Mouse (Mus musculus) C2C12 (cell line): Measurements from ENCODE around the gene Iltifb. TPM values are rescaled to one million over a fixed set of nuclear protein-coding genes. Genes with fewer than 3 reads are reported as not detected.
"Not testable (repeated sequence)": the region's sequence is repeated elsewhere in the genome, so short reads cannot be mapped to it uniquely, and the experiment has no call there.

Experiments
- H3K27me3 ChIP-seq: one replicate; pipeline ENCODE4 v1.6.1; 2011; ENCODE audit not compliant: control insufficient read depth, insufficient read depth, insufficient read length
- H3K36me3 ChIP-seq: one replicate; pipeline ENCODE4 v1.6.1; 2011; ENCODE audit not compliant: control insufficient read depth, insufficient read depth
- H3K4me3 ChIP-seq: one replicate; pipeline ENCODE4 v1.5.1; 2011; ENCODE audit warnings: mild to moderate bottlenecking, control low read depth; ENCODE audit not compliant: poor library complexity, insufficient read depth, severe bottlenecking
- H3K79me2 ChIP-seq: one replicate; pipeline ENCODE4 v1.6.1; 2011; ENCODE audit not compliant: control insufficient read depth, insufficient read depth
- H3K79me3 ChIP-seq: one replicate; pipeline ENCODE4 v1.6.1; 2011; ENCODE audit warnings: low read depth, control low read depth
- H3ac ChIP-seq: one replicate; pipeline ENCODE3; 2011; ENCODE audit warnings: low read depth; ENCODE audit not compliant: control insufficient read depth, insufficient read length
- CTCF ChIP-seq: IDR thresholded peaks from one replicate; pipeline ENCODE4 v1.5.1; 2011; ENCODE audit not compliant: control insufficient read depth, insufficient read depth, insufficient read length
- USF1 ChIP-seq: IDR thresholded peaks from one replicate; pipeline ENCODE4 v1.6.1; 2011; ENCODE audit warnings: low read depth, mild to moderate bottlenecking, control low read depth, moderate library complexity
- polyA plus RNA-seq: library from polyadenylated mRNA; unstranded; fragments of >200 nt; fragmentation: generic; extraction: Trizol; gene quantifications from one replicate; pipeline ENCODE4 v1.2.1, GENCODE M21; 2012; ENCODE audit warnings: missing spikeins

Gene Iltifb
- polyA plus RNA-seq, 1 experiment: not detected

- H3K4me3 ChIP-seq, H3K79me3 ChIP-seq, H3ac ChIP-seq, H3K79me2 ChIP-seq, H3K27me3 ChIP-seq, H3K36me3 ChIP-seq: not testable (repeated sequence)
Observed at GRCm38 (mm10) chr10:118271416-118271815, 23.4 kb downstream of the Iltifb start.

GRCm38 (mm10) chr10:118268812-118269211 lies 26.0 kb downstream of the Iltifb start:
- H3K4me3 ChIP-seq, H3K79me2 ChIP-seq, H3K27me3 ChIP-seq, H3ac ChIP-seq, H3K36me3 ChIP-seq, H3K79me3 ChIP-seq: not testable (repeated sequence)

- H3ac ChIP-seq, H3K79me2 ChIP-seq, H3K27me3 ChIP-seq, H3K4me3 ChIP-seq, H3K36me3 ChIP-seq, H3K79me3 ChIP-seq: not testable (repeated sequence)
Observed at GRCm38 (mm10) chr10:118258388-118258787, 36.5 kb downstream of the Iltifb start, which contains the start of gene Gm32802. TSS of gene Gm32802 (plus strand) at chr10:118258688.

- TF ChIP-seq CTCF (peak; percentile 9), USF1 (no peak)
- no peak overlapping the region for H3K4me3 ChIP-seq
- no peaks in the 10 kb centered on the region for H3K79me2 ChIP-seq
- no peaks in the 10 kb centered on the region for H3K36me3 ChIP-seq
- H3K79me3 ChIP-seq: no peaks in the 10 kb centered on the region
- H3K27me3 ChIP-seq: no peaks in the 10 kb centered on the region
- H3ac ChIP-seq: peak overlapping the region; percentile 12
Observed at GRCm38 (mm10) chr10:118250852-118251295, 44.0 kb downstream of the Iltifb start.

- not testable (repeated sequence) for H3K4me3 ChIP-seq, H3K27me3 ChIP-seq, H3ac ChIP-seq, H3K79me2 ChIP-seq, H3K36me3 ChIP-seq, H3K79me3 ChIP-seq
Observed at GRCm38 (mm10) chr10:118249006-118249595, 45.7 kb downstream of the Iltifb start.

- not testable (repeated sequence) for H3ac ChIP-seq, H3K4me3 ChIP-seq, H3K27me3 ChIP-seq, H3K79me2 ChIP-seq, H3K36me3 ChIP-seq, H3K79me3 ChIP-seq
Observed at GRCm38 (mm10) chr10:118240680-118241079, 54.2 kb downstream of the Iltifb start, which contains the start of gene Gm32717. TSS of gene Gm32717 (minus strand) at chr10:118240780.

Other genes starting within 250 kb of the Iltifb start
- 7.2 TPM for gene Mdm1, start 153.2 kb downstream of the Iltifb start, polyA plus RNA-seq
- gene Il22, start 90.1 kb downstream of the Iltifb start, polyA plus RNA-seq: not detected
- 0.01 TPM for gene Gm32717, start 54.3 kb downstream of the Iltifb start, polyA plus RNA-seq
- 0.01 TPM for gene Gm32802, start 36.4 kb downstream of the Iltifb start, polyA plus RNA-seq
- not detected for gene Gm9040, start 31.9 kb upstream of the Iltifb start, polyA plus RNA-seq
- not detected for gene Gm9044, start 37.4 kb upstream of the Iltifb start, polyA plus RNA-seq
- 0.02 TPM for gene Gm9045, start 42.8 kb upstream of the Iltifb start, polyA plus RNA-seq
- gene Gm9046, start 48.2 kb upstream of the Iltifb start, polyA plus RNA-seq: not detected
- not detected for gene Gm9048, start 53.6 kb upstream of the Iltifb start, polyA plus RNA-seq
- gene Gm9049, start 59.1 kb upstream of the Iltifb start, polyA plus RNA-seq: 0.02 TPM
- not detected for gene Ifng, start 146.0 kb upstream of the Iltifb start, polyA plus RNA-seq